ENCODE assay signal across 1 mouse cellular context in the genomic region with DNA sequence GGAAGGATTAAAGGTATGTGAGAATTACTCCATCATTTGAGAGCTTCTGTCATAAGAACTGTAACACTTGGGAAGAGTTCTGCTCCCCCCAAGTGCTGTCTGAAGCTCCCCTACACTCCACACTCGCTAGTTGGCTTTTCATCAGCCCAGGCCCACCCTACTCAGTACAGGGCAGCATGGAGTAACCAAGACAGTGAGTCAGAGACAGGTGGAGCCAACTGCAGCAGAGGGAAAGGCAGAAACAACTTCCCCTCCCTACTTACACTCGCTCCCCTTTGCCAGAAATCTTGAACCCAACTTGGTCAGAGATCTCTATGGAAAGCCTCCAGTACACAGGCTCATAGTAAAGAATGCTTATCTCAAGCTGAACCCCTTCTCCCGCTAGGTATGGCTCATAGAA.
TF ChIP-seq lines count a peak whose summit lies in the region.

No protein-coding gene starts in this region.

TF ChIP-seq in MEL, 35 proteins besides CTCF, POLR2A, EP300 and RAD21 (continued from another document):
- TF ChIP-seq MXI1 (IDR thresholded peaks at IDR 0.05; ENCODE audit: low read depth, low read length) = no peak
- no peak for TF ChIP-seq NELFE (IDR thresholded peaks at IDR 0.05; ENCODE audit: low read depth, low read length)
- no peak for TF ChIP-seq TCF12 (IDR thresholded peaks at IDR 0.05; ENCODE audit: low read depth, low read length)
- TF ChIP-seq ZNF384 (IDR thresholded peaks at IDR 0.05; ENCODE audit: low read depth, low read length) = no peak
TF ChIP-seq in MEL: peak in this region for 0.
